Mouse (Mus musculus) liver, adult 2 months (tissue): Measurements from ENCODE around the gene Gm5868. TPM values are rescaled to one million over a fixed set of nuclear protein-coding genes. Genes with fewer than 3 reads are reported as not detected.
"Not testable (repeated sequence)": the region's sequence is repeated elsewhere in the genome, so short reads cannot be mapped to it uniquely, and the experiment has no call there.

Experiments used
- DNase-seq: peaks from one replicate; pipeline ENCODE4 v3.0.0-alpha.2; 2011; ENCODE audit warnings: low read depth, low spot score; ENCODE audit errors: extremely low read depth
- H3K27ac ChIP-seq: fragments of 200-500 bp; replicated peaks from 2 replicates; pipeline ENCODE4 v1.5.1; 2012; ENCODE audit warnings: low read depth, mild to moderate bottlenecking, control low read depth, inconsistent platforms, low read length; ENCODE audit not compliant: insufficient read depth
- H3K27me3 ChIP-seq: fragments of 200-500 bp; 2 replicates; pipeline ENCODE4 v1.6.1; 2012; ENCODE audit warnings: mild to moderate bottlenecking, moderate library complexity, low read length, inconsistent platforms; ENCODE audit not compliant: control insufficient read depth, insufficient read depth
- H3K36me3 ChIP-seq: fragments of 200-500 bp; 2 replicates; pipeline ENCODE4 v1.6.1; 2012; ENCODE audit warnings: low read length, inconsistent platforms; ENCODE audit not compliant: control insufficient read depth, insufficient read depth
- H3K4me1 ChIP-seq: fragments of 200-500 bp; 2 replicates; pipeline ENCODE4 v1.6.1; 2011; ENCODE audit warnings: low read length; ENCODE audit not compliant: control insufficient read depth, insufficient read depth
- H3K4me3 ChIP-seq: fragments of 200-500 bp; 2 replicates; pipeline ENCODE4 v1.5.1; 2011; ENCODE audit warnings: low read depth, mild to moderate bottlenecking, control low read depth, low read length, moderate library complexity; ENCODE audit not compliant: insufficient read depth
- H3K79me2 ChIP-seq: fragments of 200-500 bp; 2 replicates; pipeline ENCODE4 v1.6.1; 2012; ENCODE audit warnings: inconsistent platforms, mild to moderate bottlenecking, low read length, moderate library complexity; ENCODE audit not compliant: control insufficient read depth, insufficient read depth
- H3K9ac ChIP-seq: fragments of 200-500 bp; 2 replicates; pipeline ENCODE4 v1.6.1; 2012; ENCODE audit warnings: low read depth, mild to moderate bottlenecking, control low read depth, inconsistent platforms, low read length
- CTCF ChIP-seq: fragments of 200-500 bp; IDR thresholded peaks from 2 replicates; pipeline ENCODE4 v1.5.1; 2011; ENCODE audit warnings: low read depth, low read length, control low read depth
- POLR2A ChIP-seq: fragments of 200-500 bp; IDR thresholded peaks from 2 replicates; pipeline ENCODE4 v1.6.1; 2011; ENCODE audit warnings: low read length, control low read depth; ENCODE audit not compliant: insufficient read depth; ENCODE audit errors: extremely low read depth
- WGBS: fragments of 180-500 bp; shearing (Covaris S2); methylation state at CpG from one replicate; pipeline ENCODE4 v1.1.7; 2018; 5-methylcytosine and 5-hydroxymethylcytosine counted together
- polyA plus RNA-seq: library from polyadenylated mRNA; depleted of rRNA; stranded (reverse); fragments of >200 nt; gene quantifications from 2 replicates; pipeline ENCODE4 v1.2.3, GENCODE M21; 2012
- total RNA-seq: library from RNA; depleted of rRNA; stranded (reverse); fragments of >200 nt; gene quantifications from 2 replicates; pipeline ENCODE4 v1.2.3, GENCODE M21; 2014

Gene Gm5868
- total and polyA plus RNA-seq, 2 experiments, result not detected

GRCm38 (mm10) chr5:72617413-72617812, 30.1 kb upstream of the Gm5868 start:
- no peaks in the 10 kb centered on the region for H3K4me1 ChIP-seq
- TF ChIP-seq POLR2A (no peak), CTCF (no peak)
- no peak overlapping the region for H3K4me3 ChIP-seq
- DNase-seq, result no peak
- H3K9ac ChIP-seq, result no peak overlapping the region
- H3K79me2 ChIP-seq, result no peaks in the 10 kb centered on the region
- WGBS, result 79% methylated on average over 4 of the region's 4 CpGs
- H3K36me3 ChIP-seq, result no peaks in the 10 kb centered on the region
- no peak overlapping the region for H3K27ac ChIP-seq
- no peaks in the 10 kb centered on the region for H3K27me3 ChIP-seq

GRCm38 (mm10) chr5:72603138-72603537, 15.8 kb upstream of the Gm5868 start:
- no peak overlapping the region for H3K9ac ChIP-seq
- no peaks in the 10 kb centered on the region for H3K4me1 ChIP-seq
- no peaks in the 10 kb centered on the region for H3K79me2 ChIP-seq
- no peak for TF ChIP-seq CTCF
- TF ChIP-seq POLR2A, result no peak
- no peaks in the 10 kb centered on the region for H3K36me3 ChIP-seq
- H3K27me3 ChIP-seq, result no peaks in the 10 kb centered on the region; the same call in 1 of the 2 replicates
- no peak overlapping the region for H3K4me3 ChIP-seq
- 80% methylated on average over 4 of the region's 4 CpGs for WGBS
- H3K27ac ChIP-seq, result no peak overlapping the region
- peak; percentile 26 for DNase-seq

GRCm38 (mm10) chr5:72601006-72601405, 13.7 kb upstream of the Gm5868 start:
- WGBS, result 9% methylated on average over 5 of the region's 5 CpGs
- Histone ChIP-seq H3K27me3 (no peaks in the 10 kb centered on the region; the same call in 1 of the 2 replicates), H3K79me2 (no peaks in the 10 kb centered on the region), H3K4me3 (no peak overlapping the region), H3K4me1 (no peaks in the 10 kb centered on the region), H3K36me3 (no peaks in the 10 kb centered on the region), H3K27ac (no peak overlapping the region), H3K9ac (no peak overlapping the region)
- TF ChIP-seq POLR2A (no peak), CTCF (peak; percentile 80)
- peak; percentile 82 for DNase-seq

DNA sequence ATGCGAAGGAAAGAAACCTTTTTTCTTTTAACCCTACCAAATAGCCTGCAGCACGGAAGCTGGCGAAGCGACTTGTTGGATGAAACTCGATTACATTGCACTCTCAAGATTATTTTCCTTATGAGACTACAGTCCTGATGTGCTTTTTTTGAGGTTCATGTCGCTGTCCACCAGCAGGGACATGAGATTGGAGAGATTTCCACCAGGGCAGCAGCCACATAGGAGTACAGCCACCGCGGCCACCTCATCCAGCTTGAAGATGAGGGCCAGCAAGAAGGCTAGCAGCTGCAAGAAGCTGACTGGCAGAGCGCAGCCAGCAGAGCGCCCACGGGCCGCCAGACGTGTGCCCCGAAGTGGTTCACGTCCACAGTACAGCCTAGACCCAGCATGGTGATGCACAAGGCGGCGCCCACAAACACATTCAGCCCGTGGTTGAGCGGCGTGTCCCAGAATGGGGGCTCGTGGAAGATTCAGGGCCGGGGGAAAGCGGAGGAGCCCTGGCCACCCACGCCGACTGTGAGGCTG, 622 bp downstream of the Gm5868 start:
- not testable (repeated sequence) for H3K9ac ChIP-seq, H3K79me2 ChIP-seq, H3K4me1 ChIP-seq, H3K36me3 ChIP-seq, DNase-seq, H3K27me3 ChIP-seq, H3K4me3 ChIP-seq, H3K27ac ChIP-seq
- 40% methylated on average over 25 of the region's 25 CpGs for WGBS

DNA sequence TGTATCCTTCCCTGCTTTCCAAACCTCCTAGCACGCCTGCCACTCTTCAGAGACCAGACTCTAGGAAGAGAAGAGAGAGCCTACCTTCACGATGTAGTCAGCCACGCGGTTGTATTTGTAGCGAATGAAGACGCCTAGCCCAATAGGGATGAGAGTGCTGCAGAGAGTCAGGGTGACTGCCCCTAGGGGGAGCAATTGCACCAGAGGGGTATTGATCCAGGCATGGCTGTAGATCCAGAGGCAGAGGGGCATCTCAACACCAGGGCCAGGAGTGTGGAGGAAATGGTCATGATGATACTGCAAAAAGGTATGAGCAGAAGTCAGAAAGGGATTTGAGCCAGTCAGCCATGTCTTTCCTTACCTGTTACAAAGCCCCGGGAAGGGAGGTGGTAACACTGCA, 1.2 kb downstream of the Gm5868 start:
- peak; percentile 20 for DNase-seq
- WGBS, result 43% methylated on average over 7 of the region's 7 CpGs
- H3K27me3 ChIP-seq, H3K36me3 ChIP-seq, H3K27ac ChIP-seq, H3K4me3 ChIP-seq, H3K79me2 ChIP-seq, H3K4me1 ChIP-seq, H3K9ac ChIP-seq: not testable (repeated sequence)
- TF ChIP-seq CTCF, result peak; percentile 74

DNA sequence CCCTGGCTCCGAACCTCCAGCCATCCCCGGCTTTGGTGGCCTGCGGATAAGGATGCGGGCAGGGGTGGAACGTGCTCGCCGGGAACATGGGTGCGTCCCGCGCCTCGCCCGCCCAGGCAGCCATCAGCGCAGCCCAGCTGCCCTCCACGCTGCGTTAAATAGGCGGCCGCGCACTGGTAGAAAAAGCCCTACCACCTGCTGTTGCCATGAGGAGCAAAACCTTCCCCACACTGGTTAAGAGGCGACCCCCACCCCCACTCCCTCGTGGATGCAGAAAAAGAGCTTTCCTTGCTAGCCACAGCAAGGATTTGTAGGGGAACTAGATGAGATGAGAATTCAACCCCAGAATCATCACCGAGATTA, 6.4 kb downstream of the Gm5868 start, which contains the start of gene Zar1:
Zar1 (minus strand) TSS at position 285 of the 363 bp plus-strand sequence.
- not testable (repeated sequence) for H3K36me3 ChIP-seq, H3K9ac ChIP-seq, H3K79me2 ChIP-seq, H3K4me1 ChIP-seq, H3K27ac ChIP-seq, DNase-seq
- Histone ChIP-seq H3K27me3 (peaks cover 11% of the 10 kb centered on the region), H3K4me3 (peak within 1 kb of the TSS; percentile 18; the same call in 1 of the 2 replicates)
- 14% methylated on average over 20 of the region's 21 CpGs for WGBS

- not testable (repeated sequence) for H3K27ac ChIP-seq, H3K36me3 ChIP-seq, H3K9ac ChIP-seq, H3K4me1 ChIP-seq, H3K79me2 ChIP-seq, DNase-seq
- Histone ChIP-seq H3K4me3 (peak overlapping the region; percentile 18; the same call in 1 of the 2 replicates), H3K27me3 (peaks cover 11% of the 10 kb centered on the region)
- 6% methylated on average over 68 of the region's 73 CpGs for WGBS
Measured at GRCm38 (mm10) chr5:72580088-72580969, 7.0 kb downstream of the Gm5868 start.

- peaks cover 11% of the 10 kb centered on the region for H3K27me3 ChIP-seq
- H3K4me3 ChIP-seq, H3K4me1 ChIP-seq, DNase-seq, H3K36me3 ChIP-seq, H3K27ac ChIP-seq, H3K79me2 ChIP-seq, H3K9ac ChIP-seq: not testable (repeated sequence)
- 84% methylated on average over 10 of the region's 10 CpGs for WGBS
Measured at GRCm38 (mm10) chr5:72579599-72579998, 7.8 kb downstream of the Gm5868 start.
